Mouse (Mus musculus) olfactory bulb, adult 2 months (tissue): ENCODE results near the gene Mob3a. TPM values are rescaled to one million over a fixed set of nuclear protein-coding genes. Genes with fewer than 3 reads are reported as not detected.

ENCODE experiments used
- H3K27ac ChIP-seq: fragments of 200-500 bp; 2 replicates; pipeline ENCODE4 v1.5.1; 2012; ENCODE audit warnings: low read depth, low read length; ENCODE audit not compliant: insufficient read depth
- H3K4me1 ChIP-seq: fragments of 200-500 bp; 2 replicates; pipeline ENCODE4 v1.6.1; 2012; ENCODE audit warnings: low read length; ENCODE audit not compliant: control insufficient read depth, insufficient read depth
- H3K4me3 ChIP-seq: fragments of 200-500 bp; 2 replicates; pipeline ENCODE4 v1.5.1; 2012; ENCODE audit warnings: mild to moderate bottlenecking, low read depth, low read length, moderate library complexity; ENCODE audit not compliant: insufficient read depth
- CTCF ChIP-seq: fragments of 200-500 bp; IDR thresholded peaks from 2 replicates; pipeline ENCODE4 v1.5.1; 2012; ENCODE audit warnings: low read depth, mild to moderate bottlenecking, low read length, moderate library complexity; ENCODE audit not compliant: insufficient read depth
- POLR2A ChIP-seq: fragments of 200-500 bp; IDR thresholded peaks from 2 replicates; pipeline ENCODE4 v1.6.1; 2012; ENCODE audit warnings: mild to moderate bottlenecking, low read depth, low read length, moderate library complexity; ENCODE audit not compliant: insufficient read depth
- WGBS: fragments of 180-500 bp; shearing (Covaris S2); methylation state at CpG from one replicate; pipeline ENCODE4 v1.1.7; 2018; 5-methylcytosine and 5-hydroxymethylcytosine counted together
- polyA plus RNA-seq: library from polyadenylated mRNA; stranded (reverse); fragments of >200 nt; gene quantifications from 2 replicates; pipeline ENCODE4 v1.2.4, GENCODE M21; 2012; ENCODE audit warnings: low replicate concordance; ENCODE audit not compliant: missing spikeins, insufficient read depth, insufficient read length

The Mob3a gene
- polyA plus RNA-seq, 1 experiment = not detected

DNA sequence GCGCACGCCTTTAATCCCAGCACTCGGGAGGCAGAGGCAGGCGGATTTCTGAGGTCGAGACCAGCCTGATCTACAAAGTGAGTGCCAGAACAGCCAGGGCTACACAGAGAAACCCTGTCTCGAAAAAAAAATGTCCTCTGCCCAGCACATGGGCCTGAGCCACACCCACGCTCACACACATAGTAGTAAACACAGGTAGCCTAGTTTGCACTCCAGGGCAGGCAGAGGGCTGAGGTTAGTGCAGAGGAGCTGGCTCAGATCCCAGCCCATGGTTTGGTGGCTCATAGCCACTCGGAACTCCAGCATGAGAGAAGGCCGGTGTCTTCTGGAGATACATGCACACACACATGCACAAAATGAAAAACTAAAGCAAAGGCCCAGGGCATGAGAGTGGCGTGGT lies 54.8 kb downstream of the Mob3a start:
- Histone ChIP-seq H3K4me3 (no peak overlapping the region), H3K27ac (no peak overlapping the region), H3K4me1 (peaks cover 18% of the 10 kb centered on the region)
- 93% methylated on average over 10 of the region's 10 CpGs for WGBS
- no peak for TF ChIP-seq POLR2A
- TF ChIP-seq CTCF = no peak

DNA sequence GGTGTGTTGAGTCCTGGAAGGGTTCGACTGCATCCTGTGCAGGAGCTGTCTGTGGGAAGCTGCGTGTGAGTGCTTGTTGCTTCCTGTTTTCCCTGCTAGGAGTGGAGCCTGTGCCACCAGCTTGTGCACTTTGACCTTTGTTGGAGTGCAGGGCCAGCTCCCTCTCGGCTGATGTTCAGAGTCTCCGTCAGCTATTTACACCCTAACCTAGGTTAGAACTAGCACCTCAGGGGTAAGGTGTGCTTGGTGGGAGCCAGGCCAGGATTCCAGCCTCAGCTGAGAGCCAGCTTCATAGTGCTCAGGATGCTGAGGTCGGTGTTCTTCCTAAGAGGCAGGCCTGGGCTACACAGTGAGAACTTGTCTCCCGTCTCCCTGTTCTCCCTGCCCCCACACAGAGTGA lies 66.4 kb downstream of the Mob3a start:
- 82% methylated on average over 6 of the region's 6 CpGs for WGBS
- peaks cover 10% of the 10 kb centered on the region for H3K4me1 ChIP-seq
- H3K27ac ChIP-seq = no peak overlapping the region
- H3K4me3 ChIP-seq = no peak overlapping the region
- TF ChIP-seq CTCF = no peak
- no peak for TF ChIP-seq POLR2A

Other genes starting within 250 kb of the Mob3a start
- not detected in 2 replicates for gene Onecut3, start 207.1 kb downstream of the Mob3a start, polyA plus RNA-seq
- gene Atp8b3, start 162.9 kb downstream of the Mob3a start, polyA plus RNA-seq = not detected in 2 replicates
- not detected in 2 replicates for gene Rexo1, start 140.4 kb downstream of the Mob3a start, polyA plus RNA-seq
- not detected in 2 replicates for gene Klf16, start 124.7 kb downstream of the Mob3a start, polyA plus RNA-seq
- not detected in 2 replicates for gene Abhd17a, start 111.6 kb downstream of the Mob3a start, polyA plus RNA-seq
- gene Scamp4, start 99.1 kb downstream of the Mob3a start, polyA plus RNA-seq = not detected in 2 replicates
- gene Adat3, start 99.1 kb downstream of the Mob3a start, polyA plus RNA-seq = not detected in 2 replicates
- gene Gm49322, start 96.0 kb downstream of the Mob3a start, polyA plus RNA-seq = not detected in 2 replicates
- 431 TPM in 1 of 2 replicates, not detected in the other for gene Csnk1g2, start 79.1 kb downstream of the Mob3a start, polyA plus RNA-seq
- not detected in 2 replicates for gene Btbd2, start 44.9 kb downstream of the Mob3a start, polyA plus RNA-seq
- gene Mknk2, start 23.9 kb downstream of the Mob3a start, polyA plus RNA-seq = not detected in 2 replicates
- not detected in 2 replicates for gene Izumo4, start 207 bp upstream of the Mob3a start, polyA plus RNA-seq
- gene Ap3d1, start 40.3 kb upstream of the Mob3a start, polyA plus RNA-seq = 105 TPM in 1 of 2 replicates, not detected in the other
- 106 and 235 TPM in 2 replicates for gene Dot1l, start 53.2 kb upstream of the Mob3a start, polyA plus RNA-seq
- gene Sf3a2, start 96.2 kb upstream of the Mob3a start, polyA plus RNA-seq = not detected in 2 replicates
- not detected in 2 replicates for gene Plekhj1, start 96.6 kb upstream of the Mob3a start, polyA plus RNA-seq
- not detected in 2 replicates for gene Amh, start 103.3 kb upstream of the Mob3a start, polyA plus RNA-seq
- not detected in 2 replicates for gene Jsrp1, start 111.5 kb upstream of the Mob3a start, polyA plus RNA-seq
- gene Oaz1, start 124.7 kb upstream of the Mob3a start, polyA plus RNA-seq = 801 TPM in 1 of 2 replicates, not detected in the other
- gene Lingo3, start 142.1 kb upstream of the Mob3a start, polyA plus RNA-seq = not detected in 2 replicates
- gene Lsm7, start 153.2 kb upstream of the Mob3a start, polyA plus RNA-seq = not detected in 2 replicates
- gene Sppl2b, start 153.3 kb upstream of the Mob3a start, polyA plus RNA-seq = not detected in 2 replicates
- not detected in 2 replicates for gene Tmprss9, start 169.9 kb upstream of the Mob3a start, polyA plus RNA-seq
- gene Timm13, start 199.0 kb upstream of the Mob3a start, polyA plus RNA-seq = not detected in 2 replicates
- gene Lmnb2, start 216.3 kb upstream of the Mob3a start, polyA plus RNA-seq = not detected in 2 replicates
- not detected in 2 replicates for gene Gadd45b, start 228.1 kb upstream of the Mob3a start, polyA plus RNA-seq